Mouse (Mus musculus) activated CD4-positive, CD25-positive, alpha-beta regulatory T cell, adult 4 months (primary cell): ENCODE measurements at regions not wholly inside any gene's neighbourhood (a gene's known extent, or its start where the extent isn't known, plus 50 kb on each side); places are given as distances from the start of the nearest gene placed in this dataset.
A peak's percentile ranks its signal among the peaks of the same experiment; 100 is the strongest.

Experiments
- ATAC-seq: one replicate; pipeline ENCODE4 v1.8.0; 2017

DNA sequence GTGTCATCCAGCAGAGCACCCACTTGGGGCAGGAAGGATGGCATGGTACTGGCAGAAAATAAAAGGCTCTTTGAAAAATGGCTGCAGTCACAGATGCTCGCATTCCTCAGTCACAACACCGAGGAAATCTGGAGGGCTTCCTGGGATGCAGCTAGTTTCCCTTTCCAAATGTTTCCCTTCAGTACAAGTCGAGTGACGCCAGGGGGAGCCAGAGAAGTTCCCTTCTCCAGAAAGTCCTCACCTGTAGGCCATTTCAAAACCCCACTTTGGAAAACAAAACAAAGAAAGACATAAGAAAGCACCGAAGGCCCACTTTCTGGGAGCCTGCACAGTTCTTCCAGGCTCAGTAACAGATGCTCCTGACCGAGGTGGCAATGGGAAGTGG is 199.4 kb upstream of the Apob start:
- ATAC-seq = no peak

DNA sequence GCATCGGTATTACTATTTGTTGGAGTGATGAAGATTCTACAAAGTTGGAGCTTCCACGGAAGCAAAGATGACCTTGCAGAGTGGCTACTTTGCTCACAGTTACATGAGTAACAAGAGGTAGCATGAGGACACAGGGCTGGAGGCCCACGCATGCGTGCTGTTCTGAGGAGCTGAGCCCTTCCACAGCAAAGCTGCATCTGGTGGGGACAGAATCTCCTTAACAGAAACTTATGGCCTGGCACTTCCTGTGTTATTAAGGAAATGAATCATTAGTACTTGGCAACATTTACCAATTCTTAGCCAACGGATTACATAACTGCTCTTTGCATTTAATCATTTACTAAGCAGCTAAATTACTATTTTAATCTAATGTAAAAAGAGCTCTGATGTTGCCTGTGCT is 160.8 kb upstream of the Apob start:
- no peak for ATAC-seq

- ATAC-seq = no peak
These were observed 157.3 kb upstream of the Apob start for GRCm38 (mm10) chr12:7820006-7820704.

DNA sequence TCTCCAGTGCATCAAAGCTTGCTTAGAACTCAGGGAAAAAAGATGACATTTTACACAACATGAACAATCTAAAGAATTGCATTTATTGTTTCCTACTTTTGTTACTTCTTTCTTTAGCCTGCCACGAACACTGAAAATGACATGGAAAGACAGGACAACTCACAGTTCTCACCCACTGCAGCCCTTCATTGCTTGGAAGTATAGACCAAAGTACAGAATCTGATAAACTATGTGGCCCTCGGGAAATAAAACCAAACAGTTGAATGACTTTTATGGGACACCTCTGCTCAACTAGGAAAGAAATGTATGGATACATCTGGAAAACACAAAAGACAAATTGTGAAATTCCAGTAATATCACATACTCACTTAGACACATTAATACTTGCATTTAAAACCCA is 156.7 kb upstream of the Apob start:
- no peak for ATAC-seq

DNA sequence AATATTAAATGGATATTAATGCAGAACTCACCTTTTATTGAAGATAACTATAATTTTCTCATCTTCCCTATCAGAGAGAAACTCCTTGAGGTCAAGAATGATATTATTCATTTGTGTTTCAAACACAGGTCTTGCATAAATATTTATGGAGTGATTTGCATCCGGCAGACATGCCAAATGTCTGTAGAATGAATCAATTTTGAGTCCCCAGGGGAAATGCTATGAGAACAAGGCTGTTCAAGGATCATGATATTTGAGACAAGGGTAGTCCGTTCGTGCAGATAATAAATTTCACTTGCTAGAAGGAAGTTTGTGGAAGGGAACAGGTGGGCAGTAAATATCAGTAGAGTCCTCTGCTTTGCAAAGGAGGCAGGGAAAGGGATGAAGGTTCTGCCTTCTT is 141.7 kb upstream of the Apob start:
- ATAC-seq = no peak

- no peak for ATAC-seq
These were observed 123.6 kb upstream of the Apob start for GRCm38 (mm10) chr12:7853876-7854275.

DNA sequence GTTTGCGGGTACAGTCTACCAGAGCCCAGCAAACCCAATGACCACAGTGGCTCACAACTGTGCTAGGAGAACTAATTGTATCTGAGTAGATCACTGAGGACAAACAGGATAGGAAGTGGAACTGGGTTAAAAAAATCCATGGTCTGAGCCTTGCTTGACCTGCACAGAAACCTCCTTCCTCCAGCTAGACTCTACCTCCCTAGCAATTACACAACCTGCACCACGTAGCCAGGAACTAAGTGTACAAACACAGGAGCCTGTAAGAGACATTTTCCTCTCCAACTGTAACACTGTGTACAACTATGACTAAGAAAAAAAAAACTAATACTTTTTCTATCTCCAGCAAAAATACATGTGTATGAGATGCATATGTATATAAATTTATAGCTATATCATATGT is 121.8 kb upstream of the Apob start:
- ATAC-seq = no peak

GRCm38 (mm10) chr12:7859533-7859932 is 117.9 kb upstream of the Apob start:
- ATAC-seq = peak; percentile 36

DNA sequence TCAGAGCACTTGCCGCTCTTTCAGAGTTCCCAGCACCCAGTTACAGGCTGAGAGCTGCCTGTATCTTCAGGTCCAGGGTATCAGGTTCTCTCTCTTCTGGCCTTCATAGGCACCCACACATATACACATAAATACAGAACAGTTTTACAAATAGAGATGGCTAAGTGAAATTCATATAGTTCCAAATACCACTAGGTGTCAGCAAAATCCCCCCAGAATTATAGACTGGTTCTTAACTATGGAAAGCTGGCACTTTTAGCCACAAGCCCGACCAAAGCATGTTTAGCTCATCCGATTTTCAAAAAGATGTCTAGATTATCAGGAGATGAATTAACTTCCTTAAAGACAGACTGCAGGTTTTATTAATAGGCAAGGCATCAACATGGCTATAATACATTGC is 107.4 kb upstream of the Apob start:
- no peak for ATAC-seq

DNA sequence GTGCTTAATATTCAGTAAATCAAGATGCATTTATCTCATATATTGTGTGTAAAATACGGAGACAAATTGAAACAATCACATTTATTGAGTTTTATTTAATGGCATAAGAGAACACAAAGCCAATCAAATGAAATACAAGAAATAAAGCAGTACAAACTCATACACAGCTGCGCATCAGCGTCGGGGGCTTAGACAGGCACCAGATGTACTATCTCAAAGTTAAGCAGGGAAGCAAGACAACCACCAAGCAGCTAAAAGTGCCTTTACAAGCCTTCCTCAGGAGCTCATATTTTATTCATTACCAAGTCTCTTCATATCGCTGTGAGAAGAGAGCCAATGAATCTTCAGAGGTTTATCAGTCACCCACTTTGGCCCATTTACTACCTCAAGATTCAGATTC is 107.0 kb upstream of the Apob start:
- no peak for ATAC-seq

GRCm38 (mm10) chr12:7875454-7875853 is 102.0 kb upstream of the Apob start:
- ATAC-seq = no peak

- ATAC-seq = no peak
These were observed 101.0 kb upstream of the Apob start for GRCm38 (mm10) chr12:7876302-7877063.

DNA sequence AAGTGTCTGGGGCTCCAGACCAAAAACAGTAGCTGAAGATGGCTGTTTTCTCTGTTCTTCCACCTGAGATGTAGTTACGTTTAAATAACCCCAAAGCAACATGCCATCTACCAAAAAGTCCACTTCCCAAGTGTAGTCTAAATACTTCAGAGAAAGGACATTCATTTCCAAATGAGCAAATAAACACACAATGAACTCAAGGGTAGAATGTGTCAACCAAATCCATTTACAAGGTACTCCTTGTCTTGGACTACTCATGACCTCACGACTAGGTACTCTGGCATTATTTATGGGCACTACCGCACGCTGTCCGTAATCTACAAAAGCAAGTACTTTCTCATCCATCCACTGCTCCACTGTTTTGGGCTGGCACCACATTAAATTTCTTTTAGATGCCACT is 98.7 kb upstream of the Apob start:
- no peak for ATAC-seq

DNA sequence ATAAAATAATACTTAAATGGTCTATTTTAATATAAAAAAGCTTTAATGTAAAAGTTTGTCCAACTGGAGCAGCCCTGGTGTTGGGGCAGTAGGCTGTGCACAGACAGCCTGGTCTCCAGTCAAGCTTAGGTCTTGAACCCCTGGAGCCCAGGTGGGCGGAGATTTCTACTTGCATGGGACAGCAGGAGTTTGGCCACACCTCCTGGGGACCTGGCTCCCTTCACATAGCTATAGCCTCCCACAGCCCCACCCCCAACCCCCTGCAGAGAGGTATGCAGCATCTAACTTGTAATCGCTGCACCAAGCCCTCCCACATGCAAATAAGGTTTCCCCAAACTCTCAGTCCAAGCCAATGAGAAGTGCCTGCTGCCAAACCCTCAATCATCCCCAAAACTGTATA is 81.3 kb upstream of the Apob start:
- no peak for ATAC-seq

GRCm38 (mm10) chr12:7905329-7905728 is 72.1 kb upstream of the Apob start:
- ATAC-seq = no peak

DNA sequence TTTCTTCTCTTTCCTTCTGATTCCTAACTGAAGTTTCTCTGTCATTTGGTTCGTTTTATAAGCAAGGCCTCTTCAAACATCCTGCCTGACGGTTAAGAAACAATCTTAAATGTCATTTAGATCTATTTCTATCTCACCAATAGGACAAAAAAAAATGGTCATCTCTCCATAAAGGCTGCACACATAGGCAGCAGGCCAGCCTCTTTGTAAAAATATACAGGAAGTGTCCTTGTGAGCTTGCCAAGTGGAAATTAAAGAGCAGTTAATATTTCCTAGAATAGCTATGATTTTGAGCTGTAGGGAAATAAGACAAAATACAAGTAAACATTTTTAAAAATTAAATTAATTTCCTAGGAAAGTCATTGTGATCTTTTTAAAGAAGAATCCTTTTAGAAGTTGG is 70.6 kb upstream of the Apob start:
- ATAC-seq = no peak

DNA sequence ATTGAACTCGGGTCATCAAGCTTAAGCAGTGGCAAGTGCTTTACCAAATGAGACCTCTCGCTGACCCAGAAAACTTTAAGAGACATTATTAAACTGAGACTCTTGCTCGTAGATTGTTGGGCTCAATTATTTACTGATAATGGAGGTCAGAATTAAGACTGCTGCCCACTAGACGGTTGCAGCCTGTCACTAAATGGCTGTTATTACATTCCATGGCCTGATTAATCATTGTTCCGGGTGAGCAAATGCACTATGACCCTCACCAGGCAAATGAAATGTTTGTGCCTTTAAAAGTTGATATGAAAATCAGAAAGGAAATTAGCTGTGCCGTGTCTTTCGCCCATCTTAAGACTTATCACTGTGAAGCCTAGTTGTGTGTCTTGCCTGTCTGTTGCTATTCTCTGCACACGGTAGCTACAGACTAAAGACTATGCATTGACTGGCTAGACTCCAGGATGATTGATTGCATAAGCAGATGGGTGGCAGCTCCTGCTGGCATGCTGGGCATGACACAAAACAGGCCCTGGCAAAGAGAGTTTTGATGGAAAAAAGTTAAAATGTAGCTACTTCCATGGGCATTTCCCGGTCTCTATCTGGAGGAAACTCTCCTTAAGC is 67.6 kb upstream of the Apob start:
- no peak for ATAC-seq

GRCm38 (mm10) chr12:7910509-7910908 is 66.9 kb upstream of the Apob start:
- ATAC-seq = no peak

DNA sequence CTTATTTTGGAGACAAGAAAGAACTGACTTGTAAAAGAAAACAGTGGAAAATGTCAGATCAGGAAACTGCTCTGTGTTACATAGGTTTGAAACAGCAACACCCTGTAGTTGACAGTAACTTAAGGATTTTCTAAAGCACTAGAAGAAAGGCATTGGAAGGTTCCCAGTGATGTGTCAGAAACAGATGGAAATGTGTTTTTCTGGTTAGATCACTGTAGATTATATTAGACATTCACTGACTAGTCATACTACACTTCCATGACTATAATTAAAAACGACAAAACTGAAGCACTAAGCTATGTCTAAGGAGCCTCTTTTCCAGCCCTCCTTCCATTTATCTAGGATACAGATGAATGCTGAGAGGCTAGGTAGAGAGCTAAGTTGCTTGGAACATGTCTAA is 59.1 kb upstream of the Apob start:
- no peak for ATAC-seq

GRCm38 (mm10) chr12:7918967-7919708 is 58.3 kb upstream of the Apob start:
- ATAC-seq = no peak

DNA sequence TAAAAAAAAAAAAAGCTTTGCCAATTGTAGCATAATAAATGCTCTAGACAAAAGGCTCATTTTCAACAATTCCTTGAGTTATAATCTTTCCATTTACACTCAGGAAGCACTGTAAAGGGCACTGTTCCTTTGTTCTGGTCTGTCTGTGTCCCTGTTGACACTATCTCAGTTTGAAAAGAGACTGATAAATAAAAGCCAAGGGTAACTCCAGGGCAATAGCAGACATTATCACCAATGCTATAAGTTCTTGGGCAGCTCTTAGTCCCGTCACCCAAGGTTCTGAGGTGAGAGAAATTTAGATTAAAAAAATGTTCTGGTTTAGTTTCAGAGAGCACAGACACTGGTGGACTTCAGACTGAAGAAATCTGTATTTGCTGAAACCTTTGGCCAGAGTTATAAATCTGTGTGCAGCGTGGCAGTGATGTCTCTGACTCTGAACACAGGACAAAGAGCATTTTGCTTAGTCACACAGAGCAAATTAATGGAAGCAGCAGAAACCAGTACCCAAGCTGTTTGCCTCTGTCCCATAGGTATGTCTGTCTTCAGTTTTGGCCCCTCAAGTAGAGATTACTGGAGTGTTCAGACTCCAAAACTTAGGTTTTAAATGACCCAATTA is 57.6 kb upstream of the Apob start:
- no peak for ATAC-seq

- no peak for ATAC-seq
These were observed 56.6 kb upstream of the Apob start for GRCm38 (mm10) chr12:7920888-7921287.
